Mouse (Mus musculus) layer of hippocampus, adult 11-12 months (tissue): ENCODE data around the gene Sox1.
A peak's percentile ranks its signal among the peaks of the same experiment; 100 is the strongest.

Experiments used
- DNase-seq: peaks from one replicate; pipeline ENCODE4 v3.0.0; 2022; ENCODE audit warnings: low spot score

Sox1 gene

GRCm38 (mm10) chr8:12395071-12396031 lies at the start of gene Sox1:
Sox1 (plus strand) TSS chr8:12395295.
- peak; percentile 60 for DNase-seq

GRCm38 (mm10) chr8:12345881-12346280 lies 49.2 kb upstream of the Sox1 start:
- no peak for DNase-seq

GRCm38 (mm10) chr8:12346870-12347269 lies 48.2 kb upstream of the Sox1 start:
- DNase-seq = no peak

- no peak for DNase-seq
Measured at GRCm38 (mm10) chr8:12348306-12348705, 46.8 kb upstream of the Sox1 start.

GRCm38 (mm10) chr8:12349591-12349990 lies 45.5 kb upstream of the Sox1 start:
- no peak for DNase-seq

- DNase-seq = no peak
Measured at GRCm38 (mm10) chr8:12351121-12351520, 44.0 kb upstream of the Sox1 start.

GRCm38 (mm10) chr8:12354406-12355025 lies 40.6 kb upstream of the Sox1 start:
- no peak for DNase-seq

GRCm38 (mm10) chr8:12368161-12368560 lies 26.9 kb upstream of the Sox1 start:
- DNase-seq = no peak

GRCm38 (mm10) chr8:12368856-12369255 lies 26.2 kb upstream of the Sox1 start:
- no peak for DNase-seq

- DNase-seq = no peak
Measured at GRCm38 (mm10) chr8:12381111-12381510, 14.0 kb upstream of the Sox1 start.

GRCm38 (mm10) chr8:12382707-12383561 lies 12.2 kb upstream of the Sox1 start:
- DNase-seq = no peak

GRCm38 (mm10) chr8:12383979-12384890 lies 10.9 kb upstream of the Sox1 start:
- no peak for DNase-seq

GRCm38 (mm10) chr8:12384996-12385685 lies 10.0 kb upstream of the Sox1 start:
- DNase-seq = no peak

- no peak for DNase-seq
Measured at GRCm38 (mm10) chr8:12385686-12386488, 9.2 kb upstream of the Sox1 start.

GRCm38 (mm10) chr8:12386530-12387222 lies 8.4 kb upstream of the Sox1 start:
- no peak for DNase-seq

GRCm38 (mm10) chr8:12387223-12387860 lies 7.8 kb upstream of the Sox1 start:
- no peak for DNase-seq

- no peak for DNase-seq
Measured at GRCm38 (mm10) chr8:12387901-12388300, 7.2 kb upstream of the Sox1 start.

GRCm38 (mm10) chr8:12388390-12389115 lies 6.5 kb upstream of the Sox1 start:
- DNase-seq = no peak
